Mouse (Mus musculus) liver, embryonic 14.5 days (tissue): Measurements from ENCODE around the gene Pnrc1. TPM values are rescaled to one million over a fixed set of nuclear protein-coding genes. Genes with fewer than 3 reads are reported as not detected.

Source experiments
- ATAC-seq: fragments of 200-750 bp; cut with Nextera tagmentation; 2 replicates; pipeline ENCODE4 v1.8.0; 2017; ENCODE audit warnings: moderate number of reproducible peaks, mild to moderate bottlenecking, moderate library complexity; ENCODE audit not compliant: insufficient read depth
- DNase-seq, 3 experiments: peaks; one replicate each; pipeline ENCODE4 v3.0.0-alpha.2; 2012 to 2013; ENCODE audit warnings: low read depth in 3 of 3, low spot score in 3 of 3
- H3K27ac ChIP-seq: fragments of 300-500 bp; sonication (generic); 2 replicates; pipeline ENCODE4 v1.5.1; 2014; ENCODE audit warnings: moderate library complexity, mild to moderate bottlenecking, control low read depth, inconsistent platforms
- H3K27me3 ChIP-seq: fragments of 300-500 bp; sonication (generic); 2 replicates; pipeline ENCODE4 v1.6.1; 2014; ENCODE audit warnings: mild to moderate bottlenecking, low read length, moderate library complexity; ENCODE audit not compliant: control insufficient read depth, insufficient read depth
- H3K36me3 ChIP-seq: fragments of 300-500 bp; sonication (generic); replicated peaks from 2 replicates; pipeline ENCODE4 v1.6.1; 2014; ENCODE audit warnings: low read depth; ENCODE audit not compliant: control insufficient read depth, insufficient read depth
- H3K4me1 ChIP-seq, 2 experiments: fragments of 200-500 bp in 1 of 2; fragments of 300-500 bp in 1 of 2; sonication (generic) in 1 of 2; replicated peaks; 2 replicates each; pipeline ENCODE4 v1.6.1; 2012 to 2014; ENCODE audit warnings: antibody characterized with exemption in 1 of 2, inconsistent platforms in 1 of 2, low read length in 1 of 2; ENCODE audit not compliant: control insufficient read depth in 2 of 2, insufficient read depth in 2 of 2
- H3K4me2 ChIP-seq: fragments of 300-500 bp; sonication (generic); 2 replicates; pipeline ENCODE4 v1.6.1; 2014; ENCODE audit warnings: low read depth, mild to moderate bottlenecking, control low read depth, moderate library complexity
- H3K4me3 ChIP-seq, 2 experiments: fragments of 200-500 bp in 1 of 2; fragments of 300-500 bp in 1 of 2; sonication (generic) in 1 of 2; 2 replicates each; pipeline ENCODE4 v1.5.1; 2012 to 2014; ENCODE audit warnings: low read depth in 2 of 2, low read length in 2 of 2, mild to moderate bottlenecking in 2 of 2, control low read depth in 1 of 2, inconsistent platforms in 1 of 2, moderate library complexity in 1 of 2; ENCODE audit not compliant: insufficient read depth in 1 of 2
- H3K9ac ChIP-seq: fragments of 300-500 bp; sonication (generic); replicated peaks from 2 replicates; pipeline ENCODE4 v1.6.1; 2014; ENCODE audit warnings: mild to moderate bottlenecking, control low read depth, moderate library complexity
- H3K9me3 ChIP-seq: fragments of 300-500 bp; sonication (generic); 2 replicates; pipeline ENCODE4 v1.6.1; 2016; ENCODE audit warnings: low read length, mixed read lengths; ENCODE audit not compliant: control insufficient read depth
- CTCF ChIP-seq: IDR thresholded peaks from 2 replicates; pipeline ENCODE4 v1.5.1; 2016; ENCODE audit warnings: antibody characterized with exemption, low read depth, control low read depth
- EP300 ChIP-seq: IDR thresholded peaks from 2 replicates; pipeline ENCODE4 v1.6.1; 2016; ENCODE audit warnings: antibody characterized with exemption, low read depth
- WGBS: fragments of 180-500 bp; shearing (Covaris S2); extraction: QIAGEN DNeasy Blood & Tissue Kit; methylation state at CpG from one replicate; pipeline ENCODE4 v1.1.7; 2014; ENCODE audit not compliant: insufficient replicate concordance; 5-methylcytosine and 5-hydroxymethylcytosine counted together
- polyA plus RNA-seq, 2 experiments: library from polyadenylated mRNA; depleted of rRNA in 1 of 2; stranded (reverse) in 1 of 2; unstranded in 1 of 2; fragments of >200 nt; fragmentation: Nextera tagmentation in 1 of 2; extraction: Ambion mirVana in 1 of 2; gene quantifications; 2 replicates each; pipeline versions ENCODE4 v1.2.1 to v1.2.3; 2012 to 2014

Pnrc1 gene
- polyA plus RNA-seq, 2 experiments = 17.8 to 30.9 TPM

DNA sequence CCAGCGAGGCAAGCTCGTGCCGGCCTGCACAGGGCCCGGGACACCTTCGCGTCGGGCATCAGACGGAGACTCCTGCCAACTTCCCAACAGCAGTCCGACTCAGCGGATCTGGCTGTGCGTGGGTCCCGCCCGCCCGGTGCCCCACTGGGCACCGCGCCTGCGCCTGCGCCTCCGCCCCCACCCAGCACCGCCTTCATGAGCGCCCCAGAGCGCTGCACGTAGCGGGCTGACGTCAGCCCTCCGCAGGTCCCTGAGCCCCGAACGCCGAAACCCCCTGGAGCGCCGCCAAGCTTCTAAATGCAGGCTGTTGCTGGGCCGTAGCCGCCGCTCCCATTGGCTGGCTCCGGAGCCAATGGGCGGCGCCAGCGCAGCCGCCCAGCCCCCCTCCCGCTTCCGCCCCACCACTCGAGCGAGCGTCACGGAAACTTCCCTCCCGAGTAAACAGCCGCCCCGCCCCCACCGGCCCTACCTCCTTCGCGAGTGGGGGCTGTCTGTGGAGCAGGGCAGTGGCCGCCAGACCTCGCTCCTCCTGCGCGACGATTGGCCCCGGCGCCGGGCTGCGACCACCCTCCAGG, 42.4 kb downstream of the Pnrc1 start:
- ATAC-seq = peak; percentile 84
- DNase-seq = peak; percentile 96 to 98 (median 98)
- peak overlapping the region; percentile 97 for H3K27ac ChIP-seq
- TF ChIP-seq EP300 (0 out of 2 replicates have a peak, but pooled peaks have one; percentile 8), CTCF (peak; percentile 58)
- H3K4me3 ChIP-seq = peak overlapping the region; percentile 84 to 86
- no peaks in the 10 kb centered on the region for H3K9me3 ChIP-seq
- peaks cover 15% of the 10 kb centered on the region in 2 experiments for H3K4me1 ChIP-seq
- peaks cover 20% of the 10 kb centered on the region for H3K36me3 ChIP-seq
- H3K9ac ChIP-seq = peak overlapping the region; percentile 96
- H3K27me3 ChIP-seq = no peaks in the 10 kb centered on the region
- peak overlapping the region; percentile 85 for H3K4me2 ChIP-seq
- under 1% methylated on average over 59 of the region's 60 CpGs for WGBS

DNA sequence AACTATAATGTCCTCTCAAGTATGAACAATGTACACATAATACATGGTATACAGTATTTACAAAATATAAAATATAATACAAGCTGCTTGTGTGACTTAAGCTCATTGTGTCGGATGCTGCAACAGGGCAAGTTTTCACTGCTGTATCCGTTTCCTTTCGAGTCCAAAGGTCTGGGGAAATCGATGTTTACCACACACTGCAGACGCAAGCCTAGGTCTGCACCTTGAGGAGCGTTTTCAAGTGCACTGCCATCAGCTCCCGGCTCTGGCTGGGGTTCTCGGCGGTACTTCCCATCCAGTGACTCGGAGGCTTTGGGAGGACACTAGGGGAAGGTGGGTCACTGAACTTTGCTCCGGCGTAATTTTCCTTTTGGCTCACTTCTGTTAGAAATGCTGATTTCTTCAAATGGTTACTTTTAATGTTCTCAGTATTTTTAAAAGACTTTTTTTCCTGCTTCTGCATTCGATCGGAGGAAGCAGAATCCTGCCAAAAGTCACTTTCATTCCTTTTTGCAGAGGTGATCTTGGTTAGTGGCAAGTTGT, 44.0 kb downstream of the Pnrc1 start:
- TF ChIP-seq CTCF = no peak
- no peak for TF ChIP-seq EP300
- Histone ChIP-seq H3K36me3 (peaks cover 20% of the 10 kb centered on the region), H3K9me3 (no peaks in the 10 kb centered on the region), H3K4me2 (peak overlapping the region; percentile 85), H3K4me1 (peaks cover 15 to 20% of the 10 kb centered on the region in 2 experiments), H3K4me3 (peak overlapping the region in 1 of 2 experiments; percentile 84; a peak in 3 of 4 replicates), H3K9ac (no peak overlapping the region), H3K27ac (no peak overlapping the region), H3K27me3 (no peaks in the 10 kb centered on the region)
- WGBS = 84% methylated on average over 14 of the region's 14 CpGs
- ATAC-seq = no peak
- no peak for DNase-seq

DNA sequence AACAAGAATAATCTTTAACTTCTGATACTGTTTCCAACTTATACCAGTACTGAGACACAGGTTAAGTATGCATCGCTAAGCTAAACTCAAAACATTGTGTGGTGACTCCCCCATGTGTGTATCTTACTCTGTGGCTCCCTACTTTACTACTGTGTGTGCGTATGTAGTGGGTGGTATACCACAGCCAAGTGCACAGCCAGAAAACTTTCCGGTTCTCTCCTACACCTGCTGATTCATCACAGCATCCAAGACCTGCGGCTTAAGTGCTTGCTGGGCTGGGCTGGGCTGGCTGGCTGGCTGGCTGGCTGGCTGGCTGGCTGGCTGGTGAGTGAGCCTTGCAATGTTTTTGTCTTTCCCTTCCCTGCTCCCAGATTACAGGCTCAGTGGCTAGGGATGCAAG, 46.0 kb downstream of the Pnrc1 start:
- Histone ChIP-seq H3K4me3 (no peak overlapping the region), H3K27ac (no peak overlapping the region), H3K36me3 (peaks cover 20% of the 10 kb centered on the region), H3K4me2 (no peak overlapping the region), H3K4me1 (peaks cover 13 to 17% of the 10 kb centered on the region in 2 experiments), H3K9ac (no peak overlapping the region), H3K27me3 (no peaks in the 10 kb centered on the region), H3K9me3 (no peaks in the 10 kb centered on the region)
- ATAC-seq (no peak), DNase-seq (no peak)
- 73% methylated on average over 4 of the region's 4 CpGs for WGBS
- TF ChIP-seq CTCF (no peak), EP300 (no peak)

DNA sequence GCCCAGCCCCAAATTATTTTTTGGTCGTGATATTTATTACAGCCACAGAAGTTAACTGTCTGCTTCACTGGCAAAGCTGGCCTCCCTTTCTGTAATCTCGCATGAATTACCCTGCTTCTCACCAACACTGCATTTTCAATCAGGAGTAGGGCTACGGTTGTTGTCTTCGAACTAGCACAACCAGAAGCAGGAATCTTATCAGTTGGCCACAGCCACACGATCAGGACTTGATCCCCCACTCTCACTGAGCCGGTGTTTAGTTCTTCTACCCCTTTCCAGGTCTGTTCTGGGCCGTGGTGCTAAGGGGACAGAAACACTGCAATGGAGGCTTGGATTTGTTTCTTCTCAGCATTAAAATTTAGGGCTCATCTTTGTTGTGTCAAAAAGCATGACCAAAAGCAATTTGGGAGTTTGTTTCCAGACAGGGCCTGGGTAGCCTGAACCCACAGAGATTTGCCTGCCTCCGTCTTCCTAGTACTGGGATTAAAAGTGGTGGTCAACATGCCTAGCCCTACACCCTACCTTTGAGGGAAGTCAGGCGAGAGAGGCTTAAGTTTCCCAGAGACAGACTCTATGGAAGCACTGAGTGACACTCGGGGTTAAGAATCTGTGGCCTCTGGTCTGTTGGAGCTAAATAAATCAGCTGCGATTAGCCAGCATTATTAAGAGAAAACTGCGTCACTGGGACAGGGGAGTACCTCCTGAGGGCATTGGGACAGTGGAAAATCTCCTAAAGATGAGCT, 46.8 kb downstream of the Pnrc1 start:
- Histone ChIP-seq H3K4me1 (peaks cover 10 to 17% of the 10 kb centered on the region in 2 experiments), H3K4me2 (no peak overlapping the region), H3K9me3 (no peaks in the 10 kb centered on the region), H3K9ac (no peak overlapping the region), H3K27ac (no peak overlapping the region), H3K4me3 (no peak overlapping the region), H3K27me3 (no peaks in the 10 kb centered on the region), H3K36me3 (peaks cover 20% of the 10 kb centered on the region)
- DNase-seq = no peak
- ATAC-seq = no peak
- TF ChIP-seq CTCF (no peak), EP300 (no peak)
- 32% methylated on average over 12 of the region's 12 CpGs for WGBS

DNA sequence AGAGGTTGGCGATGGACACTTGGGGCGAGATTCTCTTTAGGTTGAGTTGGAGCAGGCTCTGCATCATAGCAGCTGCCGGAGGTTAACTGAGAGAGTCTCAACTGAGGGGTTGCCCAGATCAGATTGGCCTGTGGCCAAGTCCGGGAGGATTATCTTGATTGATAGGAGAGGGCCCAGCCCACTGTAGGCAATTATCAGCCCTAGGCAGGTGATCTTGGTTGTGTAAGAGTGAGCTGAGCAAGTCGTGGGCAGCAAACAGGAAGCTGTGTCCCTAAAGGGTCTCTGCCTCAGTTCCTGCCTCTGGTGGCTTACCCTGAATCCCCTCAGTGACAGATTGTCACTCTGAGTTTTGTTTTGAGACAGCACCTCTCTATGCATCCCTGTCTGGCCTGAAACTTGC, 47.4 kb downstream of the Pnrc1 start:
- DNase-seq (no peak), ATAC-seq (no peak)
- H3K4me1 ChIP-seq = peaks cover 10 to 17% of the 10 kb centered on the region in 2 experiments
- H3K27me3 ChIP-seq = no peaks in the 10 kb centered on the region
- no peak overlapping the region for H3K4me3 ChIP-seq
- 40% methylated on average over 5 of the region's 5 CpGs for WGBS
- no peak overlapping the region for H3K27ac ChIP-seq
- no peak for TF ChIP-seq CTCF
- TF ChIP-seq EP300 = no peak
- no peak overlapping the region for H3K9ac ChIP-seq
- H3K36me3 ChIP-seq = peaks cover 20% of the 10 kb centered on the region
- H3K9me3 ChIP-seq = no peaks in the 10 kb centered on the region
- H3K4me2 ChIP-seq = no peak overlapping the region
